Mouse (Mus musculus): ENCODE measurements around the gene Zzef1. TPM values are rescaled to one million over a fixed set of nuclear protein-coding genes. Genes with fewer than 3 reads are reported as not detected.
A peak's percentile ranks its signal among the peaks of the same experiment; 100 is the strongest.
"Not testable (repeated sequence)": the region's sequence is repeated elsewhere in the genome, so short reads cannot be mapped to it uniquely, and the experiment has no call there.

The Zzef1 gene
- 10 to 100 TPM; 22.1 to 25.8 TPM for polyA plus RNA-seq (2017; shearing (Covaris generic))

DNA sequence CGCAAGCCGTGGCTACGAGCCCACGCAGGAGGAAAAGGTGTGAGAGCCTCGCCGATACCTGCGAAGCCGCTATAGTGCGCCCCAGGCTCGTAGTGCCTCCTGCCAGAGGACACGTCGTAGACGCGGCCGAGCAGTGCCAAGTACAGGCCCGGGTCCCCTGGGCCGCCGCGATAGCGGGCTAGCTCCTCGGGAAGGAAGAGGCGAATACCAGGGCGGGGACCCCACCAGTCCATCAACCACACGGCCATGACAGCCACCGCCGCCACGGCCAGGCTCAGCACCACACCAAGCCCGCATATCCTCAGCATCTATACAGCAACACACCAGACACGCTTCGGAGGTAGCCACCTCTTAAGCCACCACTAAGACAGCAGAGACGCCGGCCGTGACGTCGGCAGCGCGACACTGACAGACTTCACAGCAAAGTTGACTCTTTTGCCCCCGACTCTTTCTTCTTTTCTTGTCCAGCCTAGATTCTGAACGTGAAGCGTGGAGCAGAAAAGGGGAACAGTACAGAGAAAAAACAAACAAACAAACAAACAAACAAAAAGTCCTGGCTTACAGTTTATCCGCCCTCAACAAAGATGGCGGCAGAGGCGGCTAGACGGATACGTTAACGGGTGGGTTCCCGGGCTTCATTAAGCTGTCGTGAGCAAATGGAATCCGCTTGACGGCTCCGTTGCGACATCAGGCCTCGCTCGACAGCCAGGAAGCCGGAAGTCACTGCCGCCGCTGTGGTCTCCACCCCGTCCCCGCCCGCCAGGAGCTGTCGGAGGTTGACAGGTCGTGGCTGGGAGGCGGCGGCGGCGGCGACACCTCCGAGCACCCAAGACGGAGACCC is at the start of gene Zzef1, which contains the start of gene Cyb5d2:
TSS of gene Zzef1 (plus strand) at position 772 of the 841 bp plus-strand sequence.
TSS of gene Cyb5d2 (minus strand) at position 688 of the 841 bp plus-strand sequence.
- peak; percentile 89 for ATAC-seq

DNA sequence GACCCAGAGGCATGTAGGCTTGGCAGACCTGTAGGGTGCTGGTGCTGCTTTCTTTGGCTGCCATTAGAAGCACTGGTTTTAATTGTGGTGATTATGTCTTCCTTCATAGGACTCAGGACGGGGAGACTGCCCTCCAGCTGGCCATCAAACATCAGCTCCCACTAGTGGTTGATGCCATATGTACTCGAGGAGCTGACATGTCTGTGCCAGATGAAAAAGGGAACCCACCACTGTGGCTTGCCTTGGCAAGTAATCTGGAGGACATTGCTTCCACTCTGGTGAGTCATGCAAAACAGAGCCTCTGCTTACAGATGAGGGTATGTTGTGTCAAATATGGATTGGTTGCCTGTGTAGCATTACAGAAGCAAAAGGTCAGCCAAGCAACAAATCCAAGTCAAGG is 44.1 kb upstream of the Zzef1 start:
- ATAC-seq = no peak

DNA sequence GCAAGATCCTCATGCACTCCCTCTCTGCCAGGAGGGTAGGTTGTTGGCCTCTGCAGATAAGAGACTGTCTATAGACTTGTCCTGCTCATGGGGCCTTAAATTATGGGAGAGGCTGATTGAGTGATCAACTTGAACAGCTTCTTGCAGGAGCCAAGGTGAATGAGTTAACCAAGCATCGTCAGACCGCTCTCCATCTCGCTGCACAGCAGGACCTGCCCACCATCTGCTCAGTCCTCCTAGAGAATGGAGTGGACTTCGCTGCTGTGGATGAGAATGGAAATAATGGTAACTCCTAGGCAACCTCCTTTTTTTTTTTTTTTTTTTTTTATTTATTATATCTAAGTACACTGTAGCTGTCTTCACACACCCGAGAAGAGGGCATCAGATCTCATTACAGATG is 37.7 kb upstream of the Zzef1 start:
- no peak for ATAC-seq

DNA sequence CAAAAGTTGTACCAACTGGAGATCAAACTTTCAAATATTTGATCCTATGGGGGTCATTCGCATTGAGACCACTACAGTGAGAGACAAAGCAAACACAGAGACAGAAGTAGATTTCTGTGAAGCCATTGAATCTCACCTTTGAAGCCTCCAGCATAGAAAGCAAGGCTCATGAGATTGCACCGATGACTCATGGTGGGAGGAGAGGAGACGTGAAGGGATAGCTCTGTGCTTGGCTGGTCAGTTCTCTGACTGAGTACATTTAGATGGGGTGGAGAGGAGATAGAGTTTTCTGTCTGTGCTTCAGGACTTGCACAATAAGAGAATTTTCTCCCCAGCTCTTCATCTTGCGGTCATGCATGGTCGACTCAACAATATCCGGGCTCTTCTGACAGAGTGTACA is 36.4 kb upstream of the Zzef1 start:
- no peak for ATAC-seq

DNA sequence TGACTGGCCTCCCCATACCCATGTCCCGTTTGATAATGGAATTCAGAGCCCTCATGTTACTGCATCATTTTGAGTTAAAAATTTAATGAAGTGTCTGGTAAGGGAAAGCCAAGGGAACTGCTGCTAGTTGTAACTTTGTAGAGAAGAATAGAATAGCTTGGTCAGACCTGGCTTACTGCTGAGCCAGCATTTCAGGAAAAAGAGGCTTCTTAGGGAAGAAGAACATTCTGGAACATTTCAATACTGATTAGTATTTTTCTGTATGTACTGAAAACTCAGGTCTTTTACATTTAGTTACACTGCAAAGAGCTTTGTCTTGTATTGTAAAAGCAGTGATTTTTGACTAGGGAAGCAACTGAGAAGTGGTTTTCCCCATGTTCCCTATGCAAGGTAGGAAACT is 35.2 kb upstream of the Zzef1 start:
- no peak for ATAC-seq

DNA sequence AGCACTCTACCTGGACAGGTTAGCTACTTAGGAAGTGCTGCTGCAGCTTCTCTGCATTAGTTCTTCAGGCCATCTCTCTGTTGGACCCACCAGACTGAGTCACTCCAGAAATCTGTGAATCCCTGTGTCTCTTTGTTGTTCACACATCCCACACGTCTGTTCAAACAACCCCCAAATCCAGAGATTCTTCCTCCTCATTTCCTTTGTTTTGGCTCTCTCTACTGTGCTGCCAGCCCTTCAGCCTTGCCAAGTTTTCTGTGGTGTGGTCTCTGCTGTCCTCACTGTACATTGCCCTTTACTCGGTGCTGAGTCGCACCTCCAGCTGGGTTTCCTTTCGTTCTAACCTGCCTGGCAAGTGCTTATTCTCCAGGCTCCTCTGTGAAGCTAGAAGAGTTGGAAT is 31.8 kb upstream of the Zzef1 start:
- no peak for ATAC-seq

DNA sequence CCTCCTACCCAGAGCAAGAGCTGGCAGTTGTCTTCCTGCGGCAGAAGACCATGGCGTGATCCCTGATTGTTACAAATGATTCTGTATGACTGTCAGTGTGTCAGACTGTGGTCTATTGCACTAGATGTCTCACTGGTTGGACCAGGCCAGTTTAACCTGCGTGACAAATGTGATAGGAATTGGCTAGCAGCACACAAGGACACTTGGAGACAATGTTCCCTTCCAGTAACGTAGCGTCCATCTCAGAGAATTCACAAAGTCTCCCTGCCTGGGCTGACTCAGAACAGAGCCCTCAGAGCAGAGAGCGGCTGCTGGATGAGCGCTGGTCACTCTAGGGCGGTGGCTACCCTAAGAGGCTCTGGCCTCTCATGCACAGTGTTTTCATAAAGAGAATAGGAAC is 28.3 kb upstream of the Zzef1 start:
- no peak for ATAC-seq

DNA sequence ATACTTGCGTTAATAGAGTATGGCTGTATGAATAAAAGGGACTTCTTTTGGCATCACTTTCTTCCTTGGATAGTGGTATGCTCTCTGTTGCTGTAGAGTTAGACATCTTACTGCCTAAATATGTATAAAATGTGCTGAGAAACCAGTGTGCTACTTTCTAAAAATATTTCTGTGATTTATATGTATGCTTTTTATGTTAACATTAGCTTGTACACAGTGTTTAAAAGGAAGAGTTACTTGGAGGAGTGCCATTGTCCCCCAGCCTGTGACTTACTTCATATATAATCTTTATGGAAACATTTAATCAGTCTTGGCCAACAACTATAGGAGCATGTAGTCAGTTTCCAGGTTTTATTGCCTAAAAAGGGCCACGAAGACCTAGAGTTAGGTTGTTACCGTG is 27.0 kb upstream of the Zzef1 start:
- ATAC-seq = no peak

DNA sequence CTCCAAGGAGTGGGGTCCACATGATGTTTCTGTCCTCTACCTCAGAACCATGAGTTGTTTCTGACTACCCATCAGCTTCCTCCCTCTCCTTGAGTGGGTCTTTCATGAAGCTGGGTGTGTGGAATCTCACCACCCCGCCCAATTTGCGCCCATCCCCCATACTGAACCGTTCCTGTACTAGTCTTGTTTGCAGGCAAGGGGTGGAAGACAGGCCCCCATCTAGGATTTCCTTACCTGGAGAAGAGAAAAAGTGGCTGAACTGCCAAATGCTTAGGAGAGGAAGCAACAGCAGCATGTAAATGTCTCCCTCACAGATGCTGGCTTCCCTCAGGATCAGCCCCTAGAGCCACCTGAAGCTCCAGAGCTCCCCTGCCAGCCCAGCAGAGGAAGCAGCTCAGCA is 25.7 kb upstream of the Zzef1 start:
- no peak for ATAC-seq

DNA sequence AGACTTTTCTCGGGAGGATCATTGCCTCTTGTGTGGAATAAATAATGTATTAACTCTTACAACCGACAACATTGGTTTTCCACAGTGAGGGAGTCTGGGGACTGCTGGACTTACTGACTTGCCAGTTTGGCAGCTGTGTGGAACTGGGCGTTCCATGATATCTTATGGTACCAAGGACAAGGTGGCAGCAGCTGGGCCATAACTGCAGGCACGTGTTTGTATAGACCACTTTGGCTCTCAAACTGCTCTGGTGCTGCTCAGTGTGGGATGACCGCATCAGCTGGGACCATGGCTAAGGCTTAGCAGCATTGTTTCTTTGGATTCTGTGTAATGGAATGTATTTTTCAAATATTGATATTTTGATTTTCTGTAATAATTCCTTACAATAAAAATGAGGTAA is 25.2 kb upstream of the Zzef1 start:
- no peak for ATAC-seq

DNA sequence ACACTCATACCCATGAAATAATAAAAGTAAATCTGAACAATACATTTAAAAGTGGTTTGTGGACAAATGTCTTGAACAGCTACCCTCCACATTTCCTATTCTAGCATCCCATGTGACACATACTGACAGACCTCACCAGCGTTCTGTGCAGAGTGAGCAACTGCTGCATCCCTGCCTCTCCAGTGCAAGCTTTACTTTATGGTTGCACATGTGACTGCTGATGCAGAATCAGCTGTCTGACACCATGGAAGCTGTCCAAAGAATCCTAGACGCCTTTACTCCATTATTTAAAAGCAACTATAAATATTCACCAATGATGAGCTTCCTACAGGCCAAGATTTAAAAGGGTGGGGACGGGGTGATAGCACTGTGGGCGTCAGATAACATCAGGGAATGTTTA is 24.6 kb upstream of the Zzef1 start:
- no peak for ATAC-seq

DNA sequence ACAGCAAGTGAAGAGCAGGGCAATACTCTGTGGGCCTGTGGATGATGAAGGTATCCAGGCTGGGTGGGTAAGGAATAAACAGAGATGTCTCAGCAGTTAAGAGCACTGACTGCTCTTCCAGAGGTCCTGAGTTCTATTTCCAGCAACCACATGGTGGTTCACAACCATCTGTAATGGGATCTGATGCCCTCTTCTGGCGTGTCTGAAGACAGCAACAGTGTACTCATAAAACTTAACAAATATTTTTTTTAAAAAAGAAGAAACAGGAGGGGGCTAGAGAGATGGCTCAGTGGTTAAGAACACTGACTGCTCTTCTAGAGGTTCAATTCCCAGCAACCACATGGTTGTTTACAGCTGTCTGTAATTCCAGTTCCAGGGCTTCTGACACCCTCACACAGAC is 23.4 kb upstream of the Zzef1 start:
- not testable (repeated sequence) for ATAC-seq

DNA sequence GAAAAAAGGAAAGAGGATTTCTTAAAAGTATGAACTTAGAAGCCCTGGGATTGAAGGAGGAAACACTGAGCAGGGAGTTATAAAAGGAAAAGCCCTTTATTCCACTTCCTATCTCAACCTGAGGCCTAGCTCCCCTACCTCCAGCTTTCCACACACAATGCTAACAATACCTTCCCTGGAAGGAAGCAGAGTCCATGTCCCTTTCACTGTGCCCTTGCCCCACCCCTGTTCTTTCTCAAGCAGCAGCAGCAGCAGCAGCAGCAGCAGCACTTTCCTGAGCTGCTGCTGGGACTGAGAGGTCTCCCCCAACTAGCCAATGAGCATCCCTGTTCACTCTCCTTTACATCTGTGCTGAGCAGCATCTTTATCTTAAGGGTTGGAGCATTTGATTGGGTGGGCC is 17.1 kb upstream of the Zzef1 start:
- ATAC-seq = no peak

DNA sequence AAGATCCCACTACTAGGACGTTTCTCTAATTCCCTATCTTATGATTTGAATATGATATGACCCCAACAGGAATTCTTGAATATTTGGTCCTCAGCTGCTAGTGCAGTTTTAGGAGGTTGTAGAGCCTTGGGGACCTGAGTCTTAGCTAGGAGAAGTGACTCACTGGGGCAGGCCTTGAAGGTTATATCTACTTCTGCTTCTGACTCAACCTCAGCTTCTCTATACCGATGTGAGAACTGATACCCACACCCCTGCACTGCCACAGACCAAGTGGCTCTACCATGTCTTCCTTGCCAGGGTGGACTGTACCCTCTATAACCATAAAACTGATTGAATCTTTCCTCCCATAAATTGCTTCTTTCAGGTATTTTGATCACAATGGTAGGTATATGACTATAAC is 13.9 kb upstream of the Zzef1 start:
- no peak for ATAC-seq

DNA sequence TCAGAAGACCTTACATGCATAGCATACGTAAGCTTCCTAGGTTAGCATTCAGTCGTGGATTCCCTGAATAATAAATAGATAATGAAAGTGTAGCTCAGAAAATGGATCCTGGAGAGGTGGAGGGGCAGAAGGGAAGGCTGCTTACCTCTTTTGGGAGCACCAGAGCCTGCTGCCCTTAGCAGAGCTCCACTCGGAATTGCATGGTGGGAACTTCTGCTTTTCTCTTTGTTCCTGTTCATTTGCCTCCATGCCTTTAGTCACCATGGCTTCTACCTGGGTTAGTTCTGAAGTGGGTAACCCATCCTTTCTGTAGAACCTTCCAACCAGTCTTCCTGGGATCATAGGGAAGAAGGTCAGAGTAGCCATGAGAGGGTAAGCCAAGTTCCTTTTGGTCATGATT is 13.5 kb upstream of the Zzef1 start:
- ATAC-seq = no peak

DNA sequence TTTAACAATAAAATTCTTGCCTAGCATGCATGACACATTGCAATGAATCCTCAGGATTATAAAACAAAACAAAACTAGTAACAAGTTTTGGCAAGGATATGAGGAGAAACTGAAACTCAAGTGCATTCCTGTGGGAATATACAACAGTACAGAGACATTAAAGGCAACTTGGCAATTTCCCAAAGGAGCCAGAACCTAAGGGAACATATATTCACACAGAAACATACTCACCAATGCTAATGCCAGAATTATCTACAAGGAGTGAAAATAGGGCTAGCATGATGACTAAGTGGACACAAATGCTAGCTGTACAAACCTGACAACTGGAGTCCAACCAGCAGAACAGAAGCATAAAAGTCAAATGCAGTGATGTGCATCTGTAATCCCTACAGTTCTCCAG is 4.0 kb upstream of the Zzef1 start:
- no peak for ATAC-seq

DNA sequence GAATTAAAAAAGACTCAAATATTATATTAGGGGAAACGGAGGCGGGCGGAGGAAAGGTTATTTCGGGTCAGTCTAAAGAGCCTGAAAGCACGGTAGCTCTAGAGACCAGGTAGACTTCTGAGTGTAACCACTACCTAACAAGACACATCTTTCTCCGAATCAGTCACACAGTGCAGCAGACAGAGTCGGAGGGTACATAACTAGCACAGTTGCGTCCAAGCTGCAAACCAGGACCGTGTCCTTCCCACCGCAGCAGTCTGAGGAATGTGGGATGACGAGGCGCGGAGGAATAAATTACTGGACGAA is 924 bp upstream of the Zzef1 start:
- no peak for ATAC-seq

DNA sequence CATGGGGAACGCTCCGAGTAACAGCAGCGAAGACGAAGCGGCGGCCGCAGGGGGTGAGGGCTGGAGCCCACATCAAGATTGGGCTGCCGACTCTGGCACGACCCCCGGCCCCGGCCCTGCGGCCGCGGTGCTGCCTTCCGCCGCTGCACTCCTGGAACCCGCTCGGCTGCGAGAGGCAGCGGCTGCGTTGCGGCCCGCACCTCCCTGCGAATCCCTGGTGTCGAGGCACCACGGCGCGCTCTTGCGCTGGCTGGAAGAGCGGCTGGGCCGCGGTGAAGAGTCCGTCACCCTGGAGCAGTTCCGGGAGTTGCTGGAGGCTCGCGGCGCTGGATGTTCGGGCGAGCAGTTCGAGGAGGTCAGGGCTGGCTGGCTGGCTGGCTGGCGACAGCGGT is 266 bp downstream of the Zzef1 start:
- ATAC-seq = peak; percentile 6

DNA sequence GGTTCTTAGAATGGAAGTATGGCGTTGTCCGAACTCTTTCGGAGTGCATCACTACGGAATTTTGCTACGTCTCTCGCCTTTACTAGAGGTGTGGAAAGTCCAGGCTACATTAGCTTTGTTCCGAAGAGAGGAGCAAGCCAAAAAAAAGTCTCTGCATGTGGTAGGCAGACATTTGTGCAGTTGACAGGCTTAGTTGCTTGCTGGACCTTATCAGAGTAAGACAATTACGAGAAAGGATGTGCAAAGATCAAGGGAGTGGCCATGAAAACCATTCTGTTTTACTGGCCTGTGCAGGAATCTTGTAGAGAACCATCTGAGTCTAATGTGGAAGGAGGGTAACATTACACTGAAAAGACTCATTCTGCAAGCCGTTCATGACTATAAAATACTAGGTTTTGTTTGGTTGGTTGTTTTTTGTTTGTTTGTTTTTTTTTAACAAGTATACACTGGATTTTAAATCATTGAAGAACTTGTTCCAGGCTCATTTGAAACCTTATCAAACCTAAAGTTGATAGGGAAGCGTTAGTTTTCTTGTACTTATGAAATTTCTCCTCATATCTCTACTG is 830 bp downstream of the Zzef1 start:
- no peak for ATAC-seq

DNA sequence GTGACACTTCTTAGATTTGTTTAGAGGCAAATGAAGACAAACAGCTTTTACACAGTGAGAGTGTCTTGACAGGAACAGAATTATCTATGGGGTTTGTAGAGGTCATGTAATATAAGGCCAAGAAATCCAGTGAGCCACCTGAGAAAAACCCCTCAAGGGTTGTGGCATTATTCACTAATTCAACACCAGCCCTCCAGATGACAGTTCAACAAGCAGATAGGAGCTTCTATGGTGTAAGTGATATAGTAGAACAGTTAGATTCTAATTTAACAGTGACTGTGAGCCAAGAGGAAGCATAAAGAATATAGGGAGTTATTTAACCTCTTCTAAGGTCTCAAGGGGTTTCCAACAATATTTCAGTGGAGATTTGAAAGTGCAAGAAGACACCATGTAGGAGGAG is 2.1 kb downstream of the Zzef1 start:
- no peak for ATAC-seq

DNA sequence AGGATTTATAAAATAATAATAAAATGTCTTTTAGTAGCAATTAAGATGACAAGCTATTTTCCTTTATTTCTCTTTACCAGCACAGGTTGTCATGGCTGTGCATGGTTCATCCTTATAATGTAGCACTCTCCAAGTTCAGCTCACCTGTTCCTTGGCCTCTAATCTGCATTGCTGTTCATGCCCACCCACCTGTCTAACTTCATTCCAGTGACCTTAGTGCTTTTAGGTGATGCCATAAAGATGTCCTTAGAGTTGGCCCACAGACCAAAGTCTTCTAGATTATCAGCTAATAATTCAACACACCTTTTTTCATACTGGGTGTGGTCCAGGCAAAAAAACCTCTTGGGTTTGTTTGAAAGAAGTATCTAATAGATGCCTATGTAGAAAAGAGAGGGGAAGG is 5.2 kb downstream of the Zzef1 start:
- no peak for ATAC-seq

DNA sequence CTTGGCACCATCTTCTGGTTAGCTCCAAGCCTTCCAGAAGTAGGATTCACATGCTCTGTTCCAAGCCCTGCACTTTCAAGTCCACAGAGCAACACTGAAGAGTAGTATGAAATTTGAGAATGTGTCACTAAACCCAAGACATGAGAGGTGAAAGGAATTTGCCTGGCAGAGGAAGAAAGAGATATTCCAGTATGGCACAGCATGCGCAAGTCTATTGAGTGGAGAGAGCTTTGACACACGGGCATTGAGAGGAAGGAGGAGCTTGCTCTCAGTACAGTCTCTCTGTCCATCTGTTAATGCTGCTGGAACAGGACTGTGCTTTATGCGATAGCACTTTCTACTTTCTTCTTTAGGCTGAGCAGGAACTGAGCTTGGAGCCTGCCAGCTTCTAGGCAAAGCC is 7.0 kb downstream of the Zzef1 start:
- ATAC-seq = no peak

DNA sequence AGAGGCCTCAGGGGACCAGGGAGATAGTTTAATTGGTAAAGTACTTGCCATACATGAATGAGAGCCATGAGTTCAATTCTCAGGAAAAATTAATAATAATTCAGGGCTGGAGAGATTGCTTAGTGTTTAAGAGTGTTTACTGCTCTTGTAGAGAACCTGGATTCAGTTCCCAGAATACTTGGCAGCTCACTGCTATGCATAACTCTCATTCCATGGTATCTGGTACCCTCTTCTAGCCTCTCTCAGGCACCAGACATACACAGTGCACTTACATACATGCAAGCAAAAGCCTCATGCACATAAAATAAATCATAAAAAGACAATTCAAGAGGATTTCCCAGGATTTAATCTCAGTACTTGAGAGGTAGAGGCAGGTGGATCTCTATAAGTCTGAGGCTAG is 8.6 kb downstream of the Zzef1 start:
- ATAC-seq = no peak

DNA sequence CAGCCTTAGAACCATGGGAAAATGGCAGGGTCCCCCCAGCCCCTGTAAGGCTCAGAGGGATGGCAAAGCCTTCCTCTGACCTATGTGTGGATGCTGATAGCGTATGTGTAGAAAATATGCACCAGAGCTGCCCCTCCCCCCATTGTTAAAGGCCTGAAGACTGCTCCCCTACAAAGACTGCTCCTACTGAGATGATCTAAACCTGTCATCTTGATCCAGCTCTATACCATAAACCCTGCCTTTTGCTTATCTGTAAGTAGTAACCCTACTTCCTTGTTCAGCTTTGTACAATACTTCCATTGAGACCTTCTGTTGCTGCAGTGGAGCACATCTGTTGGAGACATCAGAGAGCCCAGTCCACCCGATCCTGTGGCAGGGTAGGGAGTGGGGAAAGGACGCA is 9.2 kb downstream of the Zzef1 start:
- ATAC-seq = no peak

DNA sequence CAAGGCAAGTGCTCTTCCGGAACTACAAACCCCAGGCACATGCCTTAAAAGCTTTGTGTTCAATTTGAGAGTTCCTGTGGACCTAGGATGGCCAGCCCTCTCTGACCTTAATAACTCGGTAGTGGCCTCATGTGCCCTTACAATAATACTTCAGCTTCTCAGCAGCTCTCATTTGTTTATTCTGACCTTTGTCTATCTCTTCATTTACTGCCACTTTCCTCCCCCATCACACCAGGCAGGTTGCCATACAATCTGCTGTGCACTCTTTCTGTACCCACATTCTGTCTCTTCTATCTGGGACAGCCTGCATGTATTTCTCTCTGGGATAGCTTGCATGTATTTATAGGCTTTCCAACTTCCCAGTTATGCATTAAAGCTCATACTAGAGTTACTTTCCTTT is 10.5 kb downstream of the Zzef1 start:
- ATAC-seq = no peak

All from activated CD4-positive, CD25-positive, alpha-beta regulatory T cell, adult 4 months (primary cell).